Mouse (Mus musculus): ENCODE measurements around the gene Spert.

- no peak for TF ChIP-seq CTCF (IDR thresholded peaks at IDR 0.05; ENCODE audit: low read depth)
- no peak for TF ChIP-seq EP300 (optimal IDR thresholded peaks at IDR 0.05)
Observed at GRCm38 (mm10) chr14:75628870-75629269, 36.0 kb upstream of the Spert start.
